Mouse (Mus musculus) c-Kit-positive CD71-negative TER-119-negative erythroid progenitor cells, embryonic 14.5 days (primary cell): ENCODE data around the gene Gm20388.

Source experiments
- DNase-seq: peaks from one replicate; pipeline ENCODE4 v3.0.0-alpha.2; 2013; ENCODE audit warnings: low read depth

Gene Gm20388

DNA sequence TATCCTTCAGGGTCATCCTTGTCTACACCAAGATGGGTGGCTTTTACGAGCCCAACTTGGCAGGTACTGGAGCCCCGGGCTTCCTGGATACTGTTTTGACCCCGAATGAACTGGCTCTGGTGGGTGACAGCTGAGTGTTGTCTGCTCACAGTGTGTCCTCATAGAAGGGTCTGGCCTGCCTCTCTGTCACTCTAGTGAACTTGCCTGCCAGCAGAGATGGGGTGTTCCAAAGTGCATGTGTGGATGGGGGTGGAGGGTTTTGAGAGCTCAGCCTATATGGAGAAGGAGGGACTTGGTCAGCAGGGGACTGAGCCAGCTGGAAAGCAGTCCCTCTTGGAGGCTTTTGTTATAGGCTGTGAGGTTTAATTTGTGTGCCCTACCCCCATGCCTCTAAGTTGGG lies 291.9 kb downstream of the Gm20388 start:
- no peak for DNase-seq

DNA sequence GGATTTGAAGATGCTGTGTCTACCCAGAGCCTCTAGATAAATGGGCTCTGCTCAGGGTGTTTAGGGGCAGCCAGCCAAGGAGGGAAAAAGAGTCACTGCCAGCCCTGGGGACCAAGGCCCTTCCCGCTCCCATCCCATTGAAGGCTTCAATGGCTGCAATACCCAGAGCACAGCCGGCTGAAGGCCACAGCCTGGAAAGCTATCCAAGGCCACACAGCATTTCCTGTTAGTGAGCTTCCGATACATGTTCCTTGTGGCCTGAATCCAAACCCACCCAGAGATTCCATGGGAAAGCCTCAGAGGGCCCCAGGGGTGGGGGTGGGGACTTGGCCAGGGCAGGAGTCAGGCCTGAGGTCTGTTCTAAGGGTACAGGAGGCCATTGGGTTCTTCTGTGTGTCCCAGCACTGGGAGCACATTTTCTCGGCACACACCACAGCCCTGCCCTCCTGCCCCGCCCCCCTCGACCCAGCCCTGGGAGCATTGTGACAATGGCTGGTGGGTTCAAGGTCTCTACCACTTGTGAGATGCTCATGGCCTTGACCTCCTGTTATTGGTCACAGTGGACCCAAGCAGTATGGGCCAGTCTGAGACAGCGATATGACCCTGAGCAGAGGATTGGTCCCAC lies 294.2 kb downstream of the Gm20388 start:
- no peak for DNase-seq

GRCm38 (mm10) chr8:120205916-120206315 lies 295.3 kb downstream of the Gm20388 start:
- no peak for DNase-seq

DNA sequence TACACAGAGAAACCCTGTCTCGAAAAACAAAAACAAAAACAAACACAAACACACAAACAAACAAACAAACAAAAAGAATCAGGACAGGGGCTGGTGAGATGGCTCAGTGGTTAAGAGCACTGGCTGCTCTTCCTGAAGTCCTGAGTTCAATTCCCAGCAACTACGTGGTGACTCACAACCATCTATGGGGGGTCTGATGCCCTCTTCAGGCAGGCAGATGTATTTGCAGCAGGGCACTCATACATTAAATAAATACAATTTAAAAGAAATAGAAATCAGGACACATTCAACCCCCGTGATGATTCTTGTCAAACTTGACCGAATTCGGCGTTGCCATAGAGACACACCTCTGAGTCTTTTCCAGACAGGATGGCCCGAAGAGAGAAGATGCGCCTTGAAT lies 296.7 kb downstream of the Gm20388 start:
- no peak for DNase-seq

- DNase-seq = no peak
Observed at GRCm38 (mm10) chr8:120208113-120208512, 297.5 kb downstream of the Gm20388 start.

DNA sequence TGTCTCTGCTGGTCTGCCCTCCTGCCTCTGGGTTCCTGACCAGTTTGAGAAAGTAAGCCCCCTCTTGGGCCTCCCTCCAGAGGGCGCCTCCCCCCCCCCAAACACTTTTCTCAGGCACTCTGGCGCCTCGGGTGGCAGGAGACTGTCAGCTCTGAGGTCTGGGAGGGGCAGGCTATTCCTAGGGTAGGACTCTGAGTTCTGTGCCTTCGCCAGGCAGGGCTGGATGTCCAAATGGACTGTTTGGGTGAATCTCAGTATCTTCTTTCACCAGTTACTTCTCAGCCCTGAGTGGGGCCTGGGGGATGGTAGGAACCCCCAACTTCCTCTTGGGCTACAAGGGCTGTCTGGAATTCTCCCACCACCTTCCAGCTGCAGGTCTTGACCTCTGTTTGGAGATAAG lies 300.7 kb downstream of the Gm20388 start:
- DNase-seq = no peak

DNA sequence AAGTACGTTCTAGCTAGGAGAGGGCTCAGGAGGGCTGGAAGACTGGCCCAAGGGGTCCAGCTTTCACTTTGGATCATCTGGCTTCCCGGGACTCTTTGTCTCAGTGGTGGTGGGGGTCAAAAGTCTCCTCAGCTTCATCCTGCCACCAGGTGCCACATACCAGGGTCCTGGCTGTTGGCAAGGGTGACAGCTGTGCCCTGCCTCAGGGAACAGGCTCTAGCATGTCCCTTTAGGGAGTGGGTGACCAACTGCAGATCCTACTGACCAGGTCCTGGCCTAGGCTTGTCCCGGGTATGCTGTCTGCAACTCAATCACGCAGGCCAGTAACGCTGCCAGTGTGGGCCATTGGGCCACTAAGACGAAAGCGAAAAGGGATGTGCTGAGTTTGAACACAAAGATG lies 302.0 kb downstream of the Gm20388 start:
- DNase-seq = no peak

- DNase-seq = no peak
Observed at GRCm38 (mm10) chr8:120213229-120213628, 302.6 kb downstream of the Gm20388 start.

GRCm38 (mm10) chr8:120213939-120214338 lies 303.3 kb downstream of the Gm20388 start:
- no peak for DNase-seq

DNA sequence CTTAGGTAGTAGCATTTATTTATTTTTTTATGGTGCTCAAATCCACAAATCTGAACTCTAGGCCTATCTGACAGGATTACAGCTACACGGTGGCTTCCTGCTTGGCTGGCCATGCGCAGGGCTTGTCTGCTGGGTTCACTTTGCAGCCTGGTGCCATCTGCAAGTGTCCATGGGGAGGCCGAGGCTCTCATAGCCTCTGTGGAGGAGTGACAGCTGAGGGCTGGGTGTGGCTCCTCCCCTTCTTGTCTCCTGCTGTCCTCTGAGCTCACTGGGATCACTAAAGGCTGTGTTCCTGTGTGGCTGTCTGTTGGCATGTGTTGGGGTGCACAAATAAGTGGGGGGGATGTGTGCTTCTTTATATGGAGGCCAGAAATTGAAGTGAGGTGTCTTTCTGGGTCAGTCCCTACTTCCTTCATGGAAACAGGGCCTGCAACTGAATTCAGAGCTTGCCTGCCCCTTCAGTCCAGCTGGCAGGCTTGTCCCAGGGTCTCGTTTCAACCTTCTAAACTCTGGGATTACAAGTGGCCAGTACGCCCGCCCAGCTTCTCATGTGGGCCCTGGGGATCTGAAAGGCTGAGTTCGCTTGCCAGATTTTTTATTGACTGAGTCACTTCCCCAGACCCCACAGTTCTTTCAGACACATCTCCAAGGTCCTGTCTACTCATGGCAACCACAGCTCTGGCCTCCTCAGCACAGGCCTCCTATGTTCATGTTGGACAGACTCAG lies 304.9 kb downstream of the Gm20388 start:
- DNase-seq = no peak

DNA sequence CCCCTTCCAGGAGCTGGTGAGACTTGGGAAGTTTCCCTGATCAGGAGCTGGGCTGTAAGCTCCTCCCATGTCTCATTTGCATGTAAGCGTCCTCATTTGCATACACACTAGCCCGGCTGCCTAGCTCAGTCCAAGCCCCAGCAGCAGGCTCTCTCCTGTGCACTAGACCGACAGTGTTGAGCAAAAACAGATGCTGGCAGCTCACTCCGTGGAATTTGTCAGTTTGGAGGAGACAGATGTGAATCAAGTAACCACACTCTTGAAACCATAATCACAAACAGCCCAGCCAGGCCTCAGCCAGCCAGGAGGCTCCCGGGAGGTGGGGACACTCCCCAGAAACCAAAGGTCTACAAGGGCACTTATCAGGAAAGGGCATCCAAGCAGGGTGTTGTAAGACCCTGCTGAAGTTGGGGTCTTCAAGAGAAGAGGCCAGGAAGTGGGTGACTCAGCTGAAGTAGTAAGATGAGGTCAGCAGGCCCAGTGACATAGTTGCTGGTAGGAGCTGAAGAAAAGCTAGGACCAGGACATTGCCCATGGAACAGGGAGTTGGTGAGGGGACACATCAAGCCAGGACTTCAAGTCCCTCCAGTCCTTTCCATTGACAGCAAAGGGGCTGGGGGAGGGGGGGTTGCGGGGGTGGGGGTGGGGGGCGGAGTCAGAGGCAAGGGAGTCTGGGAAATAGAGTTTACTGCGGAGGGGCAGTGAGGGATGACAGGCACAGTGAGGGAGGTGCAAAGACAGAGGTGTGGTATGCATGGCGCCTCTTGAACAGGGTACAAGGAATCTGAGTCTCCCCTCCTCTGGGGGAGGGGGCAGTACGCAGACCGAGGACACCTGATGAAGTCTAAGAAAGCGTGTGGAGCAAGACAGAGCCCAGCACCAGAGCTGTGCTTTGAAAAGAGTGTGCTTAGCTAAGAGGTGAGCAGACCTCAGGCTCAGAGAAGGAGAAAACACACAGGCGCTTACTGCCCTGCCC lies 306.5 kb downstream of the Gm20388 start:
- no peak for DNase-seq

- no peak for DNase-seq
Observed at GRCm38 (mm10) chr8:120222548-120222947, 311.9 kb downstream of the Gm20388 start.

- no peak for DNase-seq
Observed at GRCm38 (mm10) chr8:120224521-120225420, 314.1 kb downstream of the Gm20388 start.

DNA sequence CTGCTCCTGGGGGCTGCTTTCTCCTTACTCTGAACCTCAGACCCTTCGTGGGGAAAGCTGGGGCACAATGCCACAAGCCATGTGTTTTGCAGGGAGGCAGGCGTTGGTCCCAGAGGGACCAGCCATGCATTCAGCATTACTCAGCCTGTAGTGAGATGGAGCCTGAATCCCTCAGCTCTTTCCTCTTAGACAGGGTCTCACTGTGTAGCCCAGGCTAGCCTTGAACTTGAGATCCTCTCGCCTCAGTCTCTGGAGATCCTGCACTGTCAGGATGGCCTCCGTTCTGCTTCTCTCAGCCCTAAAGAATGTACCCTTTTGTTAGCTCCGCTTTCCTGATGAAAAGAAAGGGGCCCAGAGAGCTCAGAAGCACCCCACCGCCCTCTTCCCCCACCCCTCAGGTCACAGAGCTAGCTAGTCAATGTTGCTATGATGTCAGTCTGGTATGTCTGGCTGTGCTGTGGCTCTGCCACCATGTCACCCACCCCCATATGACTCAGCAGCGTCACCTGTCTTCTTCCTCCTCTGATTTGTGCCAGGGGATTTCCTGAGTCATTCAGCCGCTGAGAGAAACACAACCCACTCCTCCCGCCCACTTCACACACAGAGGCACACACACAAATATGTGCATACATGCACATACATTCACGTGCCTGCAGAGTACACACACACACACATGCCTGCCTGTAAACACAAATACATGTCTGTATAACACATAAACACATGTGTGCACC lies 314.9 kb downstream of the Gm20388 start:
- no peak for DNase-seq

GRCm38 (mm10) chr8:120226700-120227577 lies 316.3 kb downstream of the Gm20388 start:
- DNase-seq = no peak

GRCm38 (mm10) chr8:120227578-120227876 lies 316.9 kb downstream of the Gm20388 start:
- no peak for DNase-seq

DNA sequence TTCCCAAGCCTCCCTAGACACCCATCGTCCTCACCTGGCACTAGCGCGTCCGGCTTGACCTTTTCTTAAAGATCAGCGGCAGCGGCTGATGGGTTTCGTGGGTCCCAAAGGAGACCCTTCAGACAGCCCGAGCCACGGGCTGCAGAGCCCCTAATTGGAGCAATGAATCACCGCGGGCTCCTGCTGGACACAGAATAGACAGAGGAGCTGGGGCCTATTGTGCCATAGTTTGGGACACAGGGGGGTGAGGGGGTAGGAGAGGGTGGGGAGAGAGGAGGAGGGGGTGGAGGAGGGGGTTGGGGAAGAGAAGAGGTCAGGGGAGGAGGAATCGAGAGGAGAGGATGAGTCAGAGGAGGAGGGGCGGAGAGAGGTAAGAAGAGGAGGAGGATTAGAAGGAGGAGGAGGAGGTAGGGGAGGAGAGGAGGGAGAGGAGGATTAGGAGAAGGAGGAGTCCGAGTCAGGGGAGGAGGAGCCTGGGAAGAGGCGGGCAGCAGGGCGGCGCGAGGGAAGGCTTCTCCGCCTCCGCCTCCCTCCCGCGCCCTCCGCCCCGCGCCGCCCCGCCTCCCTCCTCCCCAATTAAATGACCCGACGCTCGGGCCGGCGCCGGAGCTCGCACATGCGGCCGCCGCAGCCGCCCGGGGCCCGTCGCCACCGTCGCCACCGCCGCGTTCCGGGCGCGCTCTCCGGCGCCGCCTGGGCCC lies 317.4 kb downstream of the Gm20388 start, which contains the start of gene Gse1:
TSS of gene Gse1 (plus strand) at position 566 of the 701 bp plus-strand sequence.
- no peak for DNase-seq

DNA sequence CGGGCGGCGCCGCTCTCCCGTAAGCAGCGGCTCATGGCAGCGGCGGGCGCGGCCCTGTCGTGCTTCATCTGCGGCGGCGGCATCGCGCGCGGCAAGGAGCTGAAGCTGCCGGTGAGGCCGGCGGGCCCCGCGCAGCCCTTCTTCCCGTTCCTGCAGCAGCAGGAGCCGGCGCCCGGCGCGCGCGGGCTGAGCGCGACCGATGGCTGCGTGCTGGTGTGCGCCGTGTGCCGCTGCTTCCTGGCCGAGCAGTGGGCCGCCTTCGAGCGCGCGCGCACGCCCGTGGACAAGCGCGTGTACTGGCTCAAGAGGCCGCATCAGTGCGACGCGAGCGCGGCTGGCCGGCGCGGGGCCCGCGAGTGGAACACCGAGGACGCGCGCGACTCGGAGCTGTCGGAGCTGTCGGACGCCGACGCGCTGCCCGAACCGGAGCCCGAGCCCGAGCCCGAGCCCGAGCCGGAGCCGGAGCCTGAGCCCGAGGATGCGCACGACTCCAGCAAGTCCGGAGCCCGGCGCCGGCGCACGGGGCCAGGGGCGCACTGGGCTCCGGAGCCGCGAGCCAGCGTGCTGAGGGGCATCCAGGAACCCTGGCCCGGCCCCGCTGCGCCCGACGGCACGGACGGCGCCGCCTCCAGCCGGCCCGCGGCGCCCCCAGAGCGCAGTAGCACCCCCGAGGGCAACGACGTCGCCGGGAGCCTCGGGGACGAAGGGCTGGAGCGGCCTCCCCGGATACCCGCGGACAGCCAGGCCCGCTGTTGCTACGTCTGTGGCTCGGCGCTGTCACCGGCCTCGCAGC lies 318.3 kb downstream of the Gm20388 start:
- no peak for DNase-seq

DNA sequence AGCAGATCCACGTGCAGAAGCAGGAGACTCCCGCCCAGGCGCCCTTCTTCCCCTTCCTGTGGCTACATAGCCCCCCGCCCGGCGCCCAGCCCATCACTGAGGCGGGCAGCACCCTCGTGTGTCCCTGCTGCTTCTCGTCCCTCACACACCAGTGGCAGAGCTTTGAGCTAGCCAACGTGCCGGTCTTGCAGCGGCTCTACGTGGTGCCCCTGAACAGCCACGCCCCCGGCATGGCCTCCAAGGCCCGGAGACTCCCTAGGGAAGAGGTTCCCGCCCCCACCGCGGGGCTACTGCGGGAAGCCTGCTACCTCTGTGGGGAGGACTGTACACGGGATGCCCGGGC lies 318.9 kb downstream of the Gm20388 start:
- DNase-seq = no peak
